Mouse (Mus musculus) MEL (cell line): ENCODE measurements at regions not wholly inside any gene's neighbourhood (a gene's known extent, or its start where the extent isn't known, plus 50 kb on each side); places are given as distances from the start of the nearest gene placed in this dataset.

ENCODE experiments used
- DNase-seq: peaks from one replicate; pipeline ENCODE4 v3.0.0; 2011; ENCODE audit warnings: low read depth, low spot score
- H3K27ac ChIP-seq: 2 replicates; pipeline ENCODE4 v1.5.1; 2012; ENCODE audit warnings: low read depth, mild to moderate bottlenecking, control low read depth, low read length, moderate library complexity; ENCODE audit not compliant: control insufficient read depth
- H3K27me3 ChIP-seq, 2 experiments: fragments of 150-350 bp in 1 of 2; sonication (generic) in 1 of 2; 2 replicates each; pipeline ENCODE4 v1.6.1; 2012; ENCODE audit warnings: low read length in 2 of 2, mild to moderate bottlenecking in 2 of 2, improper control_type of control experiment in 1 of 2, moderate library complexity in 1 of 2; ENCODE audit not compliant: insufficient read depth in 2 of 2, control insufficient read depth in 1 of 2
- H3K36me3 ChIP-seq, 2 experiments: 2 replicates each; pipeline ENCODE4 v1.6.1; 2012 to 2014; ENCODE audit warnings: low read length in 2 of 2, improper control_type of control experiment in 1 of 2, inconsistent platforms in 1 of 2, mild to moderate bottlenecking in 1 of 2; ENCODE audit not compliant: insufficient read depth in 2 of 2, control insufficient read depth in 1 of 2
- H3K4me1 ChIP-seq, 2 experiments: fragments of 150-350 bp in 1 of 2; sonication (generic) in 1 of 2; 2 replicates each; pipeline ENCODE4 v1.6.1; 2012; ENCODE audit warnings: low read length in 2 of 2, improper control_type of control experiment in 1 of 2, mild to moderate bottlenecking in 1 of 2; ENCODE audit not compliant: insufficient read depth in 2 of 2, control insufficient read depth in 1 of 2
- H3K4me3 ChIP-seq, 2 experiments: fragments of 150-350 bp in 1 of 2; sonication (generic) in 1 of 2; 2 replicates each; pipeline ENCODE4 v1.5.1; 2012; ENCODE audit warnings: low read depth in 2 of 2, low read length in 2 of 2, mild to moderate bottlenecking in 2 of 2, moderate library complexity in 2 of 2, control low read depth in 1 of 2, improper control_type of control experiment in 1 of 2; ENCODE audit not compliant: control insufficient read depth in 1 of 2, insufficient read depth in 1 of 2
- H3K79me2 ChIP-seq: 2 replicates; pipeline ENCODE4 v1.6.1; 2012; ENCODE audit warnings: mild to moderate bottlenecking, low read length, moderate library complexity; ENCODE audit not compliant: control insufficient read depth, poor library complexity, insufficient read depth
- H3K9ac ChIP-seq: 2 replicates; pipeline ENCODE4 v1.6.1; 2012; ENCODE audit warnings: low read depth, mild to moderate bottlenecking, control low read depth, low read length, moderate library complexity; ENCODE audit not compliant: control insufficient read depth, poor library complexity, severe bottlenecking
- H3K9me3 ChIP-seq: fragments of 150-350 bp; sonication (generic); replicated peaks from 2 replicates; pipeline ENCODE4 v1.6.1; 2012; ENCODE audit warnings: mild to moderate bottlenecking, low read length, improper control_type of control experiment, moderate library complexity; ENCODE audit not compliant: insufficient read depth
- BHLHE40 ChIP-seq: IDR thresholded peaks from 2 replicates; pipeline ENCODE4 v1.6.1; 2012; ENCODE audit warnings: low read depth, mild to moderate bottlenecking, inconsistent platforms, low read length, improper control_type of control experiment, borderline replicate concordance
- CHD1 ChIP-seq: IDR thresholded peaks from 2 replicates; pipeline ENCODE4 v1.6.1; 2012; ENCODE audit warnings: low read depth, mild to moderate bottlenecking, inconsistent platforms, low read length, improper control_type of control experiment
- EP300 ChIP-seq, 2 experiments: IDR thresholded peaks; 2 replicates each; pipeline ENCODE4 v1.6.1; 2011; ENCODE audit warnings: improper control_type of control experiment in 2 of 2, low read length in 2 of 2, low read depth in 1 of 2, mild to moderate bottlenecking in 1 of 2
- GABPA ChIP-seq: IDR thresholded peaks from 2 replicates; pipeline ENCODE4 v1.6.1; 2012; ENCODE audit warnings: low read depth, mild to moderate bottlenecking, inconsistent platforms, low read length, improper control_type of control experiment, moderate library complexity
- GATA1 ChIP-seq: IDR thresholded peaks from 2 replicates; pipeline ENCODE4 v1.6.1; 2011; ENCODE audit warnings: low read depth, low read length, improper control_type of control experiment
- HCFC1 ChIP-seq: IDR thresholded peaks from 2 replicates; pipeline ENCODE4 v1.6.1; 2012; ENCODE audit warnings: low read depth, mild to moderate bottlenecking, inconsistent platforms, low read length, improper control_type of control experiment, moderate library complexity
- KAT2A ChIP-seq: conservative IDR thresholded peaks from 2 replicates; pipeline ENCODE4 v1.6.1; 2012; ENCODE audit warnings: low read depth, low read length, improper control_type of control experiment, inconsistent platforms
- MXI1 ChIP-seq: IDR thresholded peaks from 2 replicates; pipeline ENCODE4 v1.6.1; 2011; ENCODE audit warnings: mild to moderate bottlenecking, low read depth, low read length, improper control_type of control experiment
- NRF1 ChIP-seq: IDR thresholded peaks from 2 replicates; pipeline ENCODE4 v1.6.1; 2014; ENCODE audit warnings: low read depth, mild to moderate bottlenecking, inconsistent platforms, low read length, improper control_type of control experiment, moderate library complexity; ENCODE audit not compliant: poor library complexity, insufficient read depth, severe bottlenecking
- POLR2AphosphoS2 ChIP-seq: IDR thresholded peaks from 2 replicates; pipeline ENCODE4 v1.6.1; 2011; ENCODE audit warnings: low read length, improper control_type of control experiment
- RAD21 ChIP-seq: IDR thresholded peaks from 2 replicates; pipeline ENCODE4 v1.6.1; 2011; ENCODE audit warnings: mild to moderate bottlenecking, low read depth, low read length, improper control_type of control experiment
- RCOR1 ChIP-seq: IDR thresholded peaks from 2 replicates; pipeline ENCODE4 v1.6.1; 2012; ENCODE audit warnings: low read depth, mild to moderate bottlenecking, inconsistent platforms, low read length, improper control_type of control experiment
- SIN3A ChIP-seq: IDR thresholded peaks from 2 replicates; pipeline ENCODE4 v1.6.1; 2012; ENCODE audit warnings: low read length, improper control_type of control experiment, inconsistent platforms
- SMC3 ChIP-seq: IDR thresholded peaks from 2 replicates; pipeline ENCODE4 v1.6.1; 2011; ENCODE audit warnings: low read depth, low read length, improper control_type of control experiment
- TAL1 ChIP-seq: IDR thresholded peaks from 2 replicates; pipeline ENCODE4 v1.6.1; 2012; ENCODE audit warnings: mild to moderate bottlenecking, inconsistent platforms, low read length, moderate library complexity, mixed read lengths
- USF1 ChIP-seq: IDR thresholded peaks from 2 replicates; pipeline ENCODE4 v1.6.1; 2014; ENCODE audit warnings: low read depth, mild to moderate bottlenecking, inconsistent platforms, low read length, improper control_type of control experiment, moderate library complexity
- ZKSCAN1 ChIP-seq: IDR thresholded peaks from 2 replicates; pipeline ENCODE4 v1.6.1; 2012; ENCODE audit warnings: low read depth, mild to moderate bottlenecking, inconsistent platforms, low read length, improper control_type of control experiment, moderate library complexity
- ZNF384 ChIP-seq: IDR thresholded peaks from 2 replicates; pipeline ENCODE4 v1.6.1; 2012; ENCODE audit warnings: low read depth, mild to moderate bottlenecking, inconsistent platforms, low read length, improper control_type of control experiment

DNA sequence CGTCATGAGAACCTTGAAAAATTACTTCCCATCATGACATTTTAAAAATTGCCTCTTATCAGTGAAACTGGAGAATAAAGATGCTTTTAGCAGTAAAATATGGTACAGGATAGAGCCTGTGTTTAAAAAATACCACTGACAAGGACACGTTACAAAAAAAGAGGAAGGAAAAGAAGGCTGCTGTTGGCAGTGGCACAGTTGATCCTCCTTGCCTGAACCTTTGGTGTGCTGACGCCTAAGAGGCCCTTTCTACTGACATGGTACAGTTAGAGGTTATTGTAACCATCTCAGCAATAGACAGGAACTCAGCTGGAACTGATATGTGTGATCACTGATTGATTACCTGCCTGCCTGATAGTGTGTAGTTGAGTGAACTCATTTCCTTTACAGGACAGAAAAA is 75.3 kb upstream of the Tbca start:
- no peaks in the 10 kb centered on the region for H3K9me3 ChIP-seq

DNA sequence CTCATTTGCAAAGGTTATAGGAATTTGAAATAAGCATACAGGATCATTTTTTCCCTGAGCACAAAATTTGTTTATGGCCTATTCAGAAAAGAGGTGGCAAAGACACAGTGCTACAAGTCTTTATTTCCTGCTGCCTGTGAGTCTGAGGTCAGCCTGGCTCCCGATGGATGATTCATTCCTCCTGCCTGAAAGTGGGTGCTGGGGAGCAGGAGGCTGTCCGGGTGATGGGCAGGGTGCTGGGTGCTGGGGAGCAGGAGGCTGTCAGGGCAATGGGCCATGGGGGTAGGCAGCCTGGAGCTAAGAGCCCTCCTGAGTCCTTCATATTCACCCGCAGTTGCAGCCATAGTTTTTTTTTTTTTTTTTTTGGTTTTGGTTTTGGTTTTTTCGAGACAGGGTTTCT is 67.1 kb upstream of the Tbca start:
- Histone ChIP-seq H3K4me1 (no peaks in the 10 kb centered on the region), H3K79me2 (no peaks in the 10 kb centered on the region), H3K27ac (no peak overlapping the region), H3K9me3 (no peaks in the 10 kb centered on the region), H3K9ac (no peak overlapping the region), H3K36me3 (no peaks in the 10 kb centered on the region), H3K27me3 (no peaks in the 10 kb centered on the region), H3K4me3 (no peak overlapping the region)
- TF ChIP-seq MXI1 (no peak), RCOR1 (no peak), POLR2AphosphoS2 (no peak), TAL1 (no peak), NRF1 (no peak), KAT2A (no peak), ZKSCAN1 (no peak), SIN3A (no peak), GATA1 (no peak), GABPA (no peak), RAD21 (no peak), EP300 (IDR thresholded peaks at IDR 0.05; ENCODE audit: low read depth in 1 of 2, low read length in 2 of 2) (no peak)
- no peak for DNase-seq

More for the DNA sequence above, 75.3 kb upstream of the Tbca start:
- Histone ChIP-seq H3K4me1 (no peaks in the 10 kb centered on the region), H3K4me3 (no peak overlapping the region), H3K36me3 (no peaks in the 10 kb centered on the region), H3K79me2 (no peaks in the 10 kb centered on the region), H3K9ac (no peak overlapping the region), H3K27me3 (no peaks in the 10 kb centered on the region), H3K27ac (no peak overlapping the region)
- DNase-seq: peak; percentile 26
- TF ChIP-seq USF1 (no peak), RAD21 (no peak), MXI1 (no peak), ZNF384 (no peak), CHD1 (no peak), HCFC1 (no peak), SMC3 (no peak), TAL1 (no peak), ZKSCAN1 (no peak), BHLHE40 (no peak)
